ENCODE assay signal across 1 mouse cellular context in the genomic region with DNA sequence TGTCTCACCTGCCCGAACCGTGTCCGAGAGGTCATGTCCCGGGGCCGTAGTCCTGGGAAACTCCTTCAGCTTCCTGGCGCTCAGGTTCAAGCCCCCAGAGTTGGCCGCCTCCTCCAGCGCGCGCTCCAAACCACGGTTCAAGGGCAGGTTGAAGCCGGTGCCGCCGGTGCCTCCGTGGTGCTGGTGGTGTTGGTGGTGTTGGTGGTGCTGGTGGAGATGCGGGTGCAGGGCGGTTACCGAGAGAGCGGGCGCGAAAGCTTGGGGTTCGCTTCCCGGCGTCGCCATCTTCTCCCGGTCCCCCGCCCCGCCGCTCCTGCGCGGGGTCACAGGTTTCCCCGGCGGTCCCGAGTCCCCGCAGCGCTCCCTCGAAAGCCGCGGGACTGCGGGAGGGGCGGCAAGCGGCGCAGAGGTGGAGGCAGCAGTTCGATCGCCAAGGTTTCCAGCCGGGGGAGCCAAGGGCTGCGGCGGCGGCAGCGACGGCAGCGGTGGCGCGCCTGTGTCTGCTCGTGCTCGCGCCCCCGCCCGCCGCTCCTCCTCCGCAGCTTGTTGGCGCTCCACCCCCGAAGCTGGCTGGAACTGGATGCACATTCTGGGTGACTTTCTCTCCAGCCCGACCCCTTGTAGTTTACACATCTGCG.
A peak's percentile ranks its signal among the peaks of the same experiment; 100 is the strongest.
TF ChIP-seq lines count a peak whose summit lies in the region.

Lrch1 (minus strand) TSS at position 501 of the 638 bp plus-strand sequence.

TF ChIP-seq in CH12.LX, 34 proteins besides CTCF, POLR2A, EP300 and RAD21 (continued from another document):
- TF ChIP-seq ZMIZ1 (IDR thresholded peaks at IDR 0.05; ENCODE audit: low read depth, low read length) (0 out of 2 replicates have a peak, but pooled peaks have one; percentile 55), E2F4 (IDR thresholded peaks at IDR 0.05; ENCODE audit: insufficient replicate concordance, low read depth, low read length) (no peak), USF1 (IDR thresholded peaks at IDR 0.05; ENCODE audit: low read depth, low read length) (no peak), ZKSCAN1 (IDR thresholded peaks at IDR 0.05; ENCODE audit: borderline replicate concordance, low read depth, low read length) (no peak), SIN3A (IDR thresholded peaks at IDR 0.05; ENCODE audit: low read length) (no peak; the same call in 1 of the 2 replicates), POLR2AphosphoS2 (IDR thresholded peaks at IDR 0.05; ENCODE audit: low read depth, low read length) (no peak), GABPA (IDR thresholded peaks at IDR 0.05; ENCODE audit: insufficient replicate concordance, low read depth, low read length) (no peak), ZC3H11A (IDR thresholded peaks at IDR 0.05; ENCODE audit: low read depth, low read length) (no peak), ETS1 (conservative IDR thresholded peaks at IDR 0.05; ENCODE audit: low read depth, low read length) (no peak), BHLHE40 (IDR thresholded peaks at IDR 0.05; ENCODE audit: low read depth, low read length) (no peak; the same call in 1 of the 2 replicates), NELFE (IDR thresholded peaks at IDR 0.05; ENCODE audit: low read depth, low read length) (no peak), IRF4 (IDR thresholded peaks at IDR 0.05; ENCODE audit: low read depth, low read length) (peak; percentile 63; the same call in 1 of the 2 replicates), NRF1 (IDR thresholded peaks at IDR 0.05; ENCODE audit: low read depth, low read length) (peak; percentile 33; the same call in 1 of the 2 replicates), TBP (conservative IDR thresholded peaks at IDR 0.05; ENCODE audit: low read depth, low read length) (no peak), JUND (conservative IDR thresholded peaks at IDR 0.05; ENCODE audit: low read depth, low read length) (no peak), MAFK (IDR thresholded peaks at IDR 0.05; ENCODE audit: insufficient replicate concordance, low read length) (no peak), PAX5 (IDR thresholded peaks at IDR 0.05; ENCODE audit: low read length) (no peak), MXI1 (IDR thresholded peaks at IDR 0.05; ENCODE audit: low read depth, low read length) (peak; percentile 63; the same call in 1 of the 2 replicates), JUN (IDR thresholded peaks at IDR 0.05; ENCODE audit: insufficient read depth, low read depth, low read length) (no peak), SMC3 (IDR thresholded peaks at IDR 0.05; ENCODE audit: low read depth, low read length) (peak; percentile 22; the same call in 1 of the 2 replicates), CHD1 (IDR thresholded peaks at IDR 0.05; ENCODE audit: low read depth, low read length) (no peak), MEF2A (IDR thresholded peaks at IDR 0.05; ENCODE audit: borderline replicate concordance, low read depth, low read length) (0 out of 2 replicates have a peak, but pooled peaks have one; percentile 36), UBTF (IDR thresholded peaks at IDR 0.05; ENCODE audit: low read depth, low read length) (no peak; the same call in 1 of the 2 replicates), MAX (IDR thresholded peaks at IDR 0.05; ENCODE audit: low read length) (0 out of 2 replicates have a peak, but pooled peaks have one; percentile 30), ELF1 (IDR thresholded peaks at IDR 0.05; ENCODE audit: low read depth, low read length) (no peak), RCOR1 (conservative IDR thresholded peaks at IDR 0.05; ENCODE audit: low read depth, low read length) (peak; percentile 44; the same call in 1 of the 2 replicates), CHD2 (IDR thresholded peaks at IDR 0.05; ENCODE audit: low read length) (no peak), KAT2A (IDR thresholded peaks at IDR 0.05; ENCODE audit: insufficient replicate concordance, low read length) (no peak), TCF12 (IDR thresholded peaks at IDR 0.05; ENCODE audit: low read depth, low read length) (peak; percentile 84), HCFC1 (IDR thresholded peaks at IDR 0.05; ENCODE audit: low read depth, low read length) (no peak)
